Mouse (Mus musculus): ENCODE measurements around the gene Clcn1. TPM values are rescaled to one million over a fixed set of nuclear protein-coding genes. Genes with fewer than 3 reads are reported as not detected.

Clcn1 gene
- polyA plus RNA-seq, 1 experiment: 1.00 TPM

DNA sequence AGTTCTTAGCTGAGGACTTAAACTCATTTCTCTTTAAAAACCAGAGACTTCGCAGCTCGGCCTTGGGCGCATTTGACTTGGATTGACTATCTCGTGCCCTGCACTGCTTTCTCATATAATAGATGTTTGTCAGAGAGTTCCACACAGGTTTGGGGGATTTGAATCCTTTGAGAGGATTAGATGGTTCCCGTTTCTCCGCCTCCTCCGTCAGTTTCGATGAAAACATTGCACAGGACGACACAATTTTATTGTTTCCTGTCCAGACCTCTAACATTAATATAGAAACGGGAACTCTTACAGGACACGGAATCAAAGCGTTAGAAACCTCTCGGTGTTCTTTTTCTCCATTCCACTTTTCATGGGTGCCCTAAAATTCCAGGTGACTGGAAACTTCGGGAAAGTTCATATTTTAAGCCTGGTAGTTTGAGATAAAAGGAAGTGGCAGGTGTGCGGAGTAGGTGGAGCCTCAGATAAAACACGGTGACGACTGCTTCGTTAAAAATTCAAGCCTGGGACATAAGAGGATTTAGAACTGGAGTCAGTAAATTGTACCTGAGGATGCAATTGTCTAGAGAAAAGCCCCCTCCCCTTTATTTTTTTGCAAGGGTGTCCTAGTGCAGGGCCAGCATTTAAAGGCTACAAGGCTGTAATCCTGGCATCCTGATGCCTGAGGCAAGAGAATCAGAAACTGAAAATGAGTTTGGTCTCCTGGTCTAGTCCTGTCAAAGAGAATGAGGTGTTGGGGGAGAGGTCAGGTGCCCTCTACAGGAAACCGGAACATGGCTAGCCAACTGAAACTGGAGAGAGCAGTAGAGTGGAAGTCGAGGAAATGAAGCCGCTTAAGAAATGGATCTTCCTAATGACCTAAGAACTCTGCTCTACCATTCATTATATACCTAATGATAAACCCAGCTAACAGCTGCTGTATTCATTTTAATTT lies 20.8 kb upstream of the Clcn1 start:
- TF ChIP-seq POLR2A (IDR thresholded peaks at IDR 0.05; ENCODE audit: control insufficient read depth, extremely low read depth, insufficient read depth, low read length, poor library complexity) (no peak), CTCF (IDR thresholded peaks at IDR 0.05; ENCODE audit: borderline replicate concordance, control insufficient read depth, extremely low read depth, insufficient read depth, low read length, poor library complexity) (no peak)
- Histone ChIP-seq H3K4me1 (replicated peaks; ENCODE audit: control insufficient read depth, insufficient read depth, low read length) (peaks cover 2% of the 10 kb centered on the region; the same call in 1 of the 2 replicates), H3K4me3 (ENCODE audit: control insufficient read depth, insufficient read depth, low read length) (peak overlapping the region; percentile 78), H3K27ac (ENCODE audit: control insufficient read depth, insufficient read depth, low read length) (peak overlapping the region; percentile 74), H3K36me3 (ENCODE audit: control insufficient read depth, insufficient read depth, low read length) (peaks cover 36% of the 10 kb centered on the region), H3K27me3 (ENCODE audit: control insufficient read depth, insufficient read depth, low read length) (no peaks in the 10 kb centered on the region)
- WGBS: 1% methylated on average over 21 of the region's 21 CpGs
- DNase-seq: peak; percentile 27

DNA sequence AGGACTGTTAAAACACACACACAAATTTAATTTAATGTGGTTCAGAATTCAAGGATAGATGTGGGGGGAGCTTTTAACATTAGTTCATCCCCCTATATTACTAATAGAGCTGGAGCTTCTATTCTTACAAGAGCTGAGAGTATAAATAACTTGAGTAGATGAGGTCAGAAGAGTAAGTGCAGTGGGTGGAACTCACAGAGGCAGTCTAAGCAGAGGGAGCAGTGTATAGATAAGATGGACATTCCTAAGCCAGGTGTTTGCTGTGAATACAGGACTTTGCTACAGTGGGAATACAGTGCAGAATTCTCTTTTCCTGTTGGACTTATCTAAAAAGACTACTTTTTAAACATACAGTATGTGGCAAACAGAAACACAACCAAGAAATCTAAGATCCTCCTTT lies 15.7 kb upstream of the Clcn1 start:
- Histone ChIP-seq H3K36me3 (ENCODE audit: control insufficient read depth, insufficient read depth, low read length) (peaks cover 81% of the 10 kb centered on the region), H3K4me3 (ENCODE audit: control insufficient read depth, insufficient read depth, low read length) (no peak overlapping the region), H3K4me1 (replicated peaks; ENCODE audit: control insufficient read depth, insufficient read depth, low read length) (peaks cover 2% of the 10 kb centered on the region; the same call in 1 of the 2 replicates), H3K27ac (ENCODE audit: control insufficient read depth, insufficient read depth, low read length) (no peak overlapping the region), H3K27me3 (ENCODE audit: control insufficient read depth, insufficient read depth, low read length) (no peaks in the 10 kb centered on the region)
- TF ChIP-seq CTCF (IDR thresholded peaks at IDR 0.05; ENCODE audit: borderline replicate concordance, control insufficient read depth, extremely low read depth, insufficient read depth, low read length, poor library complexity) (no peak), POLR2A (IDR thresholded peaks at IDR 0.05; ENCODE audit: control insufficient read depth, extremely low read depth, insufficient read depth, low read length, poor library complexity) (no peak)
- no peak for DNase-seq

DNA sequence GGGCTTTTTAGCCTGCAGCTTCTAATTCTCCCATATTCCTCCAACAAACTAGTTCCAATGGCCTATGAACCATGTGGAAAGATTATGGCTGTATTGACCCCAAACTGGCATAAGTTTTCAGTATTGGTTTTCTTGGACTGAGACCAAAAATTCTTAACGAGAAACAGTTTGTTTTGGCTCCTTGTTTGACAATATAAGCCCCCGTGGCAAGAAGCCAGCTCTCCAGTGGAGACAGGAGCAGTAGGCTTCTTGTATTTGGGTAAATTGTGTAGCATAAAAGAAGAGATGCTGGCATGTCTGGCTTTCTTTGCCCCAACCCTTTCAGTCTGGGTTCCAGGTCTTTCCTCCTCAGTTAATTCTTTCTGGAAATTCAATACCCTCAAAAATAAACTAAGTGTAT lies 10.3 kb upstream of the Clcn1 start:
- H3K27me3 ChIP-seq (ENCODE audit: control insufficient read depth, insufficient read depth, low read length): no peaks in the 10 kb centered on the region
- peaks cover 95% of the 10 kb centered on the region for H3K36me3 ChIP-seq (ENCODE audit: control insufficient read depth, insufficient read depth, low read length)
- WGBS: 93% methylated on average over 2 of the region's 2 CpGs
- TF ChIP-seq CTCF (IDR thresholded peaks at IDR 0.05; ENCODE audit: borderline replicate concordance, control insufficient read depth, extremely low read depth, insufficient read depth, low read length, poor library complexity) (no peak), POLR2A (IDR thresholded peaks at IDR 0.05; ENCODE audit: control insufficient read depth, extremely low read depth, insufficient read depth, low read length, poor library complexity) (no peak)
- no peak overlapping the region for H3K4me3 ChIP-seq (ENCODE audit: control insufficient read depth, insufficient read depth, low read length)
- no peak overlapping the region for H3K27ac ChIP-seq (ENCODE audit: control insufficient read depth, insufficient read depth, low read length)
- no peak for DNase-seq
- H3K4me1 ChIP-seq (replicated peaks; ENCODE audit: control insufficient read depth, insufficient read depth, low read length): no peaks in the 10 kb centered on the region

DNA sequence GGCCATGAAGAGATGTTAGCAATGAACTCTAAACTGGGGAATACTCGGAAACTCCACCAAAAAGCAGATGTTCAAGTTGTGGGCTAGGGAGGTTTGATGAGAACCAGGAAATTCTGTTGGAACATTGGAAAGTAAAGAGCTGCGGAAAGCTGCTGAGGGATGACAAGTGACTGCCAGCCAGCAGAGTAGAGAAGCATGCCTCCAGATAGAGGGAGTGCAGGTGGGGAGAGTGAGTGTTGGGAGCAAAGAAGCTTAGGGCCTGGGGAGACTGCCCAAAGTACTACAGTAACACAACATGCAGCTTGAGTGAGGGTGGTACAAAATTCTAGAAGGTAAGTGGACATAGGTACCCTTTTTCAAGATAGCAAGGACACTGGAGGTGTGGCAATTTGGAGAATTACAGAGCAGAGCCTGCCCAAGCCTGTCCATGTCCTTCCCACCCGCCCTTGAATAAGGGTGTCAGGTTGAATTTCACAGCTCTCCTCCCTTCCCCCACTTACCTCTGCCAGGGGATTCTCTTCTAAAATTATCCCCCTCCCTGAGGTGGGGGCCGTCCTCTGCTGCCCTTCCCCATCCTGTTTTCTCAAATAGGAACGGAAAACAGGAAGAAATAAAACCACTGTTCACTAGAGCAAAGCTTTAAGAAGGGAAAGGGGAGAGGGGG lies 3.5 kb upstream of the Clcn1 start:
- DNase-seq: no peak
- H3K27me3 ChIP-seq (ENCODE audit: control insufficient read depth, insufficient read depth, low read length): no peaks in the 10 kb centered on the region
- TF ChIP-seq CTCF (IDR thresholded peaks at IDR 0.05; ENCODE audit: borderline replicate concordance, control insufficient read depth, extremely low read depth, insufficient read depth, low read length, poor library complexity) (no peak), POLR2A (IDR thresholded peaks at IDR 0.05; ENCODE audit: control insufficient read depth, extremely low read depth, insufficient read depth, low read length, poor library complexity) (no peak)
- no peak overlapping the region for H3K27ac ChIP-seq (ENCODE audit: control insufficient read depth, insufficient read depth, low read length)
- no peaks in the 10 kb centered on the region; the same call in 1 of the 2 replicates for H3K4me1 ChIP-seq (replicated peaks; ENCODE audit: control insufficient read depth, insufficient read depth, low read length)
- no peak overlapping the region for H3K4me3 ChIP-seq (ENCODE audit: control insufficient read depth, insufficient read depth, low read length)
- H3K36me3 ChIP-seq (ENCODE audit: control insufficient read depth, insufficient read depth, low read length): peaks cover 56% of the 10 kb centered on the region
- WGBS: 69% methylated on average over 5 of the region's 5 CpGs

DNA sequence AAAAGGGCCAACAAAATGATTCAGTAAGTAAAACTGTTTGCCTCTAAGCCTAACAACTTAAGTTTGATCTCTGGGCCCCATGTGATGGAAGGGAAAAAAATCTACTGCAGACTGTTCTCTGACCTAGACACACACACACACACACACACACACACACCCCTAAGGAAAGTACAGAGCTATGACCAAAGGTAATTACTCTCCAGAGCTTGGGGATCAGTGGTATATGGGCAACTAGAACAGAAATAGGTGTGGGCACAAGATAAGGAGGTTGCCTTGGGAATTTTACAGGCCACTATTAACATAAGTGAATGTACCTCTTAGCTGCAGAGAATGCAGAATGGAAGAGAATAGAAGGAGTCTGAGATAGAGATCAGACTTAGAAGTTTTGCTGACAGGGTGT lies 1.1 kb downstream of the Clcn1 start:
- H3K27me3 ChIP-seq (ENCODE audit: control insufficient read depth, insufficient read depth, low read length): no peaks in the 10 kb centered on the region
- no peak overlapping the region for H3K27ac ChIP-seq (ENCODE audit: control insufficient read depth, insufficient read depth, low read length)
- H3K4me3 ChIP-seq (ENCODE audit: control insufficient read depth, insufficient read depth, low read length): no peak overlapping the region
- no peaks in the 10 kb centered on the region; the same call in 1 of the 2 replicates for H3K4me1 ChIP-seq (replicated peaks; ENCODE audit: control insufficient read depth, insufficient read depth, low read length)
- peaks cover 13% of the 10 kb centered on the region for H3K36me3 ChIP-seq (ENCODE audit: control insufficient read depth, insufficient read depth, low read length)
- no peak for DNase-seq
- TF ChIP-seq CTCF (IDR thresholded peaks at IDR 0.05; ENCODE audit: borderline replicate concordance, control insufficient read depth, extremely low read depth, insufficient read depth, low read length, poor library complexity): no peak
- TF ChIP-seq POLR2A (IDR thresholded peaks at IDR 0.05; ENCODE audit: control insufficient read depth, extremely low read depth, insufficient read depth, low read length, poor library complexity): no peak

DNA sequence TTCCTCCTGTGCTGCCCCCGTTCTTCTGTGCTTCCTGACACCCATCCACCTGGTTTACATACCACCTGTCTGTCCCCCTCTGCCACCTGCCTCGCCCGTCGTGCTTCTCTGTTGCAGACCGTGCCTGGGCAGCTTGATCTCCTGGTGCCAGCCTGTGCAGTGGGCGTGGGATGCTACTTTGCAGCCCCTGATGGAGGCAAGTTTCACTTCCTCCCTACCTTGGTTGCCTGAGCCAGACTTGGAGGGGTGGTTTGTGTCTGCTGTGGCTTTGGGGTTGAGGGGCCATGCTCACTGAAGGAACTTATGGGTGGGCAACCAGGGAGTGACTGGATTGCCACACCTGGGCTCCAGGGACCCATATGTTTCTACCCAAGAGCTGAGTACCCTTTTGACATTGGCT lies 6.8 kb downstream of the Clcn1 start:
- no peak for DNase-seq
- no peaks in the 10 kb centered on the region for H3K4me1 ChIP-seq (replicated peaks; ENCODE audit: control insufficient read depth, insufficient read depth, low read length)
- TF ChIP-seq POLR2A (IDR thresholded peaks at IDR 0.05; ENCODE audit: control insufficient read depth, extremely low read depth, insufficient read depth, low read length, poor library complexity) (no peak), CTCF (IDR thresholded peaks at IDR 0.05; ENCODE audit: borderline replicate concordance, control insufficient read depth, extremely low read depth, insufficient read depth, low read length, poor library complexity) (no peak)
- no peak overlapping the region for H3K27ac ChIP-seq (ENCODE audit: control insufficient read depth, insufficient read depth, low read length)
- no peaks in the 10 kb centered on the region for H3K27me3 ChIP-seq (ENCODE audit: control insufficient read depth, insufficient read depth, low read length)
- H3K36me3 ChIP-seq (ENCODE audit: control insufficient read depth, insufficient read depth, low read length): no peaks in the 10 kb centered on the region
- 20% methylated on average over 6 of the region's 6 CpGs for WGBS
- no peak overlapping the region for H3K4me3 ChIP-seq (ENCODE audit: control insufficient read depth, insufficient read depth, low read length)

All from thymus, adult 2 months (tissue).